ENCODE assay signal across 15 mouse cellular contexts in the genomic region with DNA sequence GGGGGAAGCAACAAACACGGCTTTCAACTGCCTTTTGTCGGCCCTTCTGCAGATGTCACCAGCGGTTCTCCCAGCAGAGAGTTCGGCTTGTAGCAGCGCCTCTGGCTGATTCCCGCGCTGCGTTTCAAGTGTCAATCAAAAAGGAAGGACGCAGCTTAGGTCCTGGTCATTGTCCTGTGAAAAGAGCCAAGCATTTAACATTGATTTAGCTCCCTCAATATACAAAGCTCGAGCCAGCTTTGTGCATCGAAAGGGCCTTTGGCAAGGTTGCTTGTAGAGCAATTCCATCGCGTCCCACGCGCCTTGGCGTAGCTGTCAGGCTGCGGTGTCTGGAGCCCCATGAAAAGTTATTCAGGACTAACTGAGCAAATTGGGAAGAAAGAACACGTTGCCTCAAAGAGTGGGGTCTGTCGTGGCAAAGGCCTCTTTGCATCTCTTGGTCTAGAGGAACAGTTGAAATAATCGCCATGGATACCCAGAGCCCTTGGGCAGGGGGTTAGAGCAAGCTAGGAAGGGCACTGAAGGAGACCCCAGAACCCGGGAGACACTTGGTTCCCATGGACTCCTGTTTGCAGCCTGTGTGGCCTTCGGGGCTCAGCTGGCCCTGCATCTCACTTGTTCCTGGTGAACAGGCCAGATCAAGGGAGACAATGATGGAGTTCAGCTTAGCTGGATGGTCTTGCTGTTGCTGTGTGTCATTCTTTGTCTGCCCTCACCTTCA.
DNase-seq lines count a peak whose midpoint lies in the region; ATAC-seq lines count a peak whose summit lies in the region.
"Had no signal": no experiment of that assay in that cellular context is flagged by ENCODE, and none has a peak within 500 bp of the region (broad histone marks: within the 10 kb centered on the region; RNA-seq: fewer than 3 reads in every experiment).

No protein-coding gene starts in this region.

- no peak overlapping the region for H3K27ac ChIP-seq in forebrain, embryonic 16.5 days (ENCODE audit: low read length)
- H3K27ac ChIP-seq in midbrain, embryonic 11.5 days (ENCODE audit: low read depth, low read length) = peak overlapping the region; percentile 38; the same call in 1 of the 2 replicates
- H3K27ac ChIP-seq: limb, embryonic 10.5 days had no signal

- H3K4me1 ChIP-seq in forebrain, embryonic 16.5 days (replicated peaks; ENCODE audit: control insufficient read depth, insufficient read depth, low read length) = peaks cover 7% of the 10 kb centered on the region
- peaks cover 21% of the 10 kb centered on the region for H3K4me1 ChIP-seq in midbrain, embryonic 11.5 days (ENCODE audit: control insufficient read depth, insufficient read depth, low read length)

- no peak for ATAC-seq in forebrain, embryonic 16.5 days
- peak; percentile 82 for ATAC-seq in midbrain, embryonic 11.5 days (ENCODE audit: low FRiP score)
- no peak for ATAC-seq in granulocyte monocyte progenitor cell, adult 5-6 weeks (replicated peaks; ENCODE audit: poor library complexity, severe bottlenecking)

- no peaks in the 10 kb centered on the region; the same call in 1 of the 2 replicates for H3K27me3 ChIP-seq in forebrain, embryonic 16.5 days (replicated peaks; ENCODE audit: control insufficient read depth, insufficient read depth, low read length)
- no peaks in the 10 kb centered on the region for H3K27me3 ChIP-seq in midbrain, embryonic 11.5 days (ENCODE audit: control insufficient read depth, insufficient read depth, low read length)

- peak overlapping the region; percentile 23 for H3K4me2 ChIP-seq in forebrain, embryonic 16.5 days (ENCODE audit: low read length)
- H3K4me2 ChIP-seq in midbrain, embryonic 11.5 days = no peak overlapping the region

- no peak overlapping the region for H3K4me3 ChIP-seq in forebrain, embryonic 16.5 days (replicated peaks; ENCODE audit: low read length)
- H3K4me3 ChIP-seq in midbrain, embryonic 11.5 days (ENCODE audit: low read depth, low read length) = no peak overlapping the region
- H3K4me3 ChIP-seq: limb, embryonic 10.5 days had no signal

- DNase-seq in layer of hippocampus, adult 11-12 months (ENCODE audit: low spot score) = peak; percentile 26
- DNase-seq in layer of hippocampus, adult 8-10 months (ENCODE audit: low spot score in 2 of 2) = no peak
- DNase-seq in midbrain, embryonic 11.5 days (ENCODE audit: low spot score, missing footprints) = peak; percentile 95
- peak; percentile 43 for DNase-seq in retina, embryonic 14.5 days (ENCODE audit: low spot score)
- no peak for DNase-seq in spleen, postnatal 36 days (ENCODE audit: low spot score in 2 of 2)
- no peak for DNase-seq in lung, postnatal 36 days
- DNase-seq: adrenal gland, postnatal 14 days; cerebellum, adult 2 months; heart, adult 11 months; kidney, adult 2 months; right cerebral cortex, postnatal 25 days; thymus, postnatal 25 days had no signal

- H3K36me3 ChIP-seq in forebrain, embryonic 16.5 days (ENCODE audit: control insufficient read depth, insufficient read depth) = no peaks in the 10 kb centered on the region
- H3K36me3 ChIP-seq in midbrain, embryonic 11.5 days (ENCODE audit: control insufficient read depth, insufficient read depth, low read length) = no peaks in the 10 kb centered on the region
- H3K36me3 ChIP-seq: limb, embryonic 10.5 days had no signal

- 28% methylated on average over 22 of the region's 22 CpGs for WGBS in forebrain, embryonic 16.5 days
- WGBS in midbrain, embryonic 11.5 days = 26% methylated on average over 22 of the region's 22 CpGs

- no peak overlapping the region for H3K9ac ChIP-seq in forebrain, embryonic 16.5 days (replicated peaks; ENCODE audit: low read depth, low read length)
- H3K9ac ChIP-seq in midbrain, embryonic 11.5 days (ENCODE audit: low read length) = no peak overlapping the region

- H3K9me3 ChIP-seq in forebrain, embryonic 16.5 days (ENCODE audit: control insufficient read depth, low read length) = no peaks in the 10 kb centered on the region
- H3K9me3 ChIP-seq in midbrain, embryonic 11.5 days (ENCODE audit: control insufficient read depth, low read length) = no peaks in the 10 kb centered on the region
- H3K9me3 ChIP-seq: limb, embryonic 10.5 days had no signal

Comparison
In these comparisons a context has a peak if more than half of its experiments do, and no peak if none do; other contexts are left out.
1. DNase-seq: peak in layer of hippocampus, adult 11-12 months (single experiment), midbrain, embryonic 11.5 days (single experiment) and retina, embryonic 14.5 days (single experiment); none in layer of hippocampus, adult 8-10 months (0 of 2), spleen, postnatal 36 days (0 of 2) and lung, postnatal 36 days (single experiment).